Mouse (Mus musculus): ENCODE results near the gene Lrrc49.

DNA sequence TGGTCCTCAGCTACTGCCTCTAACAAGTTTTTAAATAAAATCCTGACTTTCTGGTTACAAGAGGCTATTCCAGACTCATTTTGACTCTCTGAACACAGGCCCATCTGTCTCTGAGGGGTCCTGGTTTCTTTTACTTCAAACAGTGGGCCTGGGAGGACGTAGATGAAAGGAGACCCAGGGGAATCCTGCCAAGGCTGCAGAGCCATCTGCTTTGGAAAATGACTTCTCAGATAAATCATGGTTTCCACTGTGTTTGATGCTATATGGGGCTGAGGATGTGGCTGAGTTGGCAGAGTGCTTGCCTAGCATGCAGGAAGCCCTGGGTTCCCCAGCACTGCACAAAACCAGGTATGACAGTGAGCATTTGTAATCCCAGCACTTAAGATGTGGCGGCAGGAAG, 118.6 kb downstream of the Lrrc49 start:
- TF ChIP-seq CTCF (IDR thresholded peaks at IDR 0.05; ENCODE audit: extremely low read depth, insufficient read depth, low read length) (no peak), POLR2A (IDR thresholded peaks at IDR 0.05; ENCODE audit: extremely low read depth, insufficient read depth, low read length) (no peak)
